Mouse (Mus musculus) mouse trophoblast stem cell (cell line): ENCODE results near the gene Mff.

Source experiments
- in situ Hi-C, 2 experiments: fragments of 300-500 bp; cut with MseI, MboI; formaldehyde crosslinking; loops; 2 replicates in 1 of 2; 3 replicates in 1 of 2; pipeline ENCODE4 v1.15.1; 2025

The Mff gene

GRCm38 (mm10) chr1:82724339-82725025 is at the start of gene Mff:
Gene Mff (plus strand): TSS chr1:82724890.
- in situ Hi-C loops, result no loop called here

DNA sequence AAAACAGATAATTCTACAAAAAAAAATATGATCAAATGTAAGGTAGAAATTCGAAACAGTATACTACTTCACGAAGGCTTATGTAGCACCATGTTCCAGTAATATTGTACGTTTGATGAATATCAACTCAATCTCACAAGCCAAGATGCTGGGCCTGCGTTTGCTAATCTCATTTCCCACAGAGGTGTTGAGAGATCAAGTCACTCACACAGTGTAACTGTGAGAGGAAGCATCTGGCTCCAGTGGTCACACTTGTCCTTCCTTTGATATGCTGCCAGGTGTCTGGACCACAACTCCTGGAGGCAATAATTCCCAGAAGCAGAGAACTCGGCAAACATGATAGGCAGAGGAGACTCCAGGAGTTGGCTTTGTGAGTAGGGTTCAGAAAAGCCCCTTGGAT is 38.4 kb upstream of the Mff start:
- in situ Hi-C loops, result no loop called here

GRCm38 (mm10) chr1:82686866-82687265 is 37.8 kb upstream of the Mff start:
- in situ Hi-C loops, result no loop called here

DNA sequence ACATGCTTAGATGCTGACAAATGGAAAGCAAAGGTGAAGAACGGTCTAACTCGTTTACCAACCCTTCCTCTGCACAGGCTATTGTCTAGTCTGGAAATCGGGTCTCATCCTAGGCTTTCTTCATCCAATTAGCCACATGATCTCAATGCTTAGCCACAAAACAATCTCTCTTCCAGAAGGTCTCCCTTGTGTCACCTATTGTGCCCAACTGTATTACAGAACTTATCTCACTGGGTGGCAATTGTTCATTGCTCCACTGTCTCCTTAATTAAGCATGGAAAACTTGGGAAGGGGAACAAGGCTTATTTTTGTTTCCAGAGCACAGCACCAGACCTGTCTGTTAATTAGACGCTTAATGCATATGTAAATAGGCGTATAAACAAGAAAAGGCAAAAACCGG is 36.8 kb upstream of the Mff start:
- in situ Hi-C loops, result no loop called here

DNA sequence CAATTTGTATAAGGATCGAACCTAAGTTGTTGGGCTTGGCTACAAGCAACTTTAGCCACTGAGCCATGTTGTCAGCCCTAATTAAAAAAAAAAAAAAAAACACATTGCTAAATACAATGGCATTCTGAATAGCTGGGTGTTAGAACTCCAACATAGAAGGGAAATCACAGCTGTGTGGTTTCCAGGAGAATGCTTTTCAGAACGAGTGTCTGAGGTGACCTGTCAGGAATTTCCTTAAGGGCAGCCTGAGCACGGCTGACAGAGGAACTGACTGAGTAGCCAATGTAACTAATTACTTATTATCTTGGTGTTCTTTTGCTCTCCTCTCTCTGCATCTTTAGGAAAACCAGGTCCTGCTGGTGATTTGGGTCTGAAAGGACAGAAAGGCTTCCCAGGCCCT is 28.8 kb upstream of the Mff start:
- in situ Hi-C loops, result no loop called here

DNA sequence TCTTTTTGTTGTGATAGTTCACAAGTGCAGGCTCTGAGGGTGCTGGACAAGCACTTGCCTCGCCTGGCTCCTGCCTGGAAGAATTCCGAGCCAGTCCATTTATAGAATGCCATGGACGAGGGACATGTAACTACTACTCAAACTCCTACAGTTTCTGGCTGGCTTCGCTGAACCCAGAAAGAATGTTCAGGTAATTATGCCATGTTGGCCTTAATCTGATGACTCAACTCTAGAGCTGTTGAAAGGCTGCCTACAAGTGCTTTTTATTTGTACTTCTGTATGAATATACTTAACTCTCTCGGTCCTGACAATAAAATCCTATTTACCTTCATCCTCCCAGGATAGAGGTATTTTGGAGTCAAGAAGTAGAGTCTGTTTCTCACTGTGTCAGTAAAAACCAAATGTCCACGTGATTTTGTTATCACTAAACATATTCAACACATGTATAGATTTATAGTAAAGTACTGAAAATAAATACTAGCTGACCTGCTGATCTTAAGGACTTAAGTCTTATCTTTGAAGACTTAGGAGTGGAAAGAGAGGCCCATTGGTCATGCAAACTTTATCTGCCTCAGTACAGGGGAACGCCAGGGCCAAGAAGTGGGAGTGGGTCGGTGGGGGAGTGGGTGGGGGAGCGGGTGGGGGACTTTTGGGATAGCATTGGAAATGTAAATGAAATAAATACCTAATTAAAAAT is 6.7 kb upstream of the Mff start:
- in situ Hi-C loops, result no loop called here

GRCm38 (mm10) chr1:82725026-82725874 is 560 bp downstream of the Mff start:
- in situ Hi-C loops, result no loop called here

GRCm38 (mm10) chr1:82725875-82726185 is 1.1 kb downstream of the Mff start:
- in situ Hi-C loops, result no loop called here

DNA sequence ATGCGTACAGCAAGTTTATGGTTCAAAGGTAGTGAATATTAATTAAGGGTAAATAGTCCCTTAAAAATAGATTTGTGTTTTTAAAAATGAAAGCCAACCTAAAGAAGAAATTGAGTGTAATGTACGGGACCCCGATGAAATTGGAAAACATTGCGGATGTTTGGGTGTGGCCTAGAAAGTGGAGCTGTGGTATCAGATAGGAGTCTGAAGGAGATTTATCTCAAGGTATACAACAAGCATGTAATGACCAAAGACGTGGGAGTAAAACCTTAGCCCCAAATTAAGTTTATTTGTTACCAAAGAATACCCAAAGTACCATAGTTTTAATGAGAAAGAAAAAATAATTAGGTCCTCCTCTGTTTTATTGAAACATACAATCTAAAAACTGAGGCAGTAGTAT is 1.8 kb downstream of the Mff start:
- in situ Hi-C loops, result no loop called here

DNA sequence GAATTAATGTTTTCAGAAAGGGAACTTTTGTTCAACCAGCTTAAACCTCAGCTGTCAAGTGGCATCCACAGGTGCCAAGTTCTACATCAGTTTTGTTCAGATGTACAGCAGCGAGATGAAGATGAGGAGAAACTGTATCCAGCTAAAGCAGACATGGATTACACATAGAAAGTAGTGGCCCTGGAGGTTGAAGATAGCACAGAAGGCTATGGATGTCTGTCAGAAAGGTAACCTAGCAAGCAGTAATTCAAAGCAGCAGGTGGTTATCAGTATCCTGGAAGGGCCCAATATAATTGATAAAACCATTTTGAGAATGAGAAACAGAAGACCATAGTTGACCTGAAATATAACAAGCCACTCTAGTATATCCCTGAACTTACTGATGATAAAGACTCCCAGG is 8.7 kb downstream of the Mff start:
- in situ Hi-C loops, result no loop called here

- in situ Hi-C loops, result no loop called here
These were observed 13.4 kb downstream of the Mff start for GRCm38 (mm10) chr1:82738066-82738465.

DNA sequence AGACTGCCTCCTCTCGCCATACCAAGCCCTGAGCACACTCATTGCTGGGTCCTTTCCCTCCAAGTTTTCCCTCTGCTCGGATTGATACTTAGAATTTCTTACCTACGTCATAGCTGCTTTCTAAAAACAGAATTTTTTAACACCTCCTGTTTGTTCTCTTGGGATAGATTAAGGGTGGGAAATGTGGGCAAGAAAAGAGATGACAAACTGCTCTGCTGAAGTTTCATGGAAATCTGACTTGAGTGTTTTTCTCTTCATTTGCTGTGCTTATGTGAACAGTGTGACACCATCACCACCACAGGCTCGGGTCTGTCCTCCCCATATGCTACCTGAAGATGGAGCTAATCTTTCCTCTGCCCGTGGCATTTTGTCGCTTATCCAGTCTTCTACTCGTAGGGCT is 16.8 kb downstream of the Mff start:
- in situ Hi-C loops, result no loop called here

DNA sequence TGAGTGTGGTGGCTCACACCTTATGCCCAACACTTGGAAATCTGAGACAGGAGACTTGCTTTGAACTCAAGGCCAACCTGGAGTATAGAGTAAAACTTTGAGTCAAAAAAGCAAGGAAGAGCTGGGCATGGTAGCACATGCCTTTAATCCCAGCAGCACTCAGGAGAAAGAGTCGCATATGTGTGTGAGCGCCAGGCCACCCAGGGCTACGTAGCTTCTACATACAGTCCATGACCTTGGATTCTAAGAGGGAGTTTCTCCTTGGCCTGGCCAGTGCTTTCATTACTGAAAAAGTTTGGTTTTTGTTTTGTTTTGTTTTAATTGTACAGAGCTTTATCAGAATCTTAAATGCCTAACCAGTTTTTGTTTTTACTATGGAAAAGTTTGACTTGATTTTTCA is 19.3 kb downstream of the Mff start:
- in situ Hi-C loops, result no loop called here

GRCm38 (mm10) chr1:82746408-82746807 is 21.7 kb downstream of the Mff start:
- in situ Hi-C loops, result no loop called here

DNA sequence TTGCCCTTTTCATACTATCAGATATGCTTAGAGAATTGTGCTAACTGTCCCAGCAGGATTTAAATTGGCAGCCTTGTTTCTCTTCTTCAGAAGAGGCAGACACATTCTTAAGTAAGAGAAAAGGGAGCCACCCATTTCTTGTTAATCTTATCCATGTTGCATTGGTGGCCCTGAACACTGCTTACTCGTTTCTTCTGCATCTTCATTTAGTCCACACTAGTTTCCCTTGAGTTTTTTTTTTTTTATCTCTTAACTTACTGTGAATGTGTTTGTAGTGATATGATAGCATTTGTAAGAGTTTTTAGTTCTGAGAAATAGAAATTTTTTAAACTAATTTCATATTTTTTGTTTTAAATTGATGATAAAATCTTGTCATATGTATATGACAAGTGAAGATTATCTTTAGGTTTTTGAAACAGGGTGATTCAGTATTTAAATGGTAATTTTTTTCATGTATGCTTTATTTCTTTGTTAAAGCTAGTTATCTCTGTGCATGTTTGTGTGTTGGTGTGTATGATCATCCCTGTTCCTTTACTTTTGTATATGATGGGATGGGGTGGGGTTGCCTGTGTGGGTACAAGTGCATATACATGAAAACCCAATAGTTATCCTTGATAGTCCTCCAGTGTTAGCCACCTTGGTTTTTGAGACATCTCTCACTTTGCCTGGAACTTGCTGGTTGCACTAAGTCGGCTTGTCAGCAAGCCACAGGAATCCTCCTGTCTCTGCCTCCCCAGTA is 23.2 kb downstream of the Mff start:
- in situ Hi-C loops, result no loop called here

DNA sequence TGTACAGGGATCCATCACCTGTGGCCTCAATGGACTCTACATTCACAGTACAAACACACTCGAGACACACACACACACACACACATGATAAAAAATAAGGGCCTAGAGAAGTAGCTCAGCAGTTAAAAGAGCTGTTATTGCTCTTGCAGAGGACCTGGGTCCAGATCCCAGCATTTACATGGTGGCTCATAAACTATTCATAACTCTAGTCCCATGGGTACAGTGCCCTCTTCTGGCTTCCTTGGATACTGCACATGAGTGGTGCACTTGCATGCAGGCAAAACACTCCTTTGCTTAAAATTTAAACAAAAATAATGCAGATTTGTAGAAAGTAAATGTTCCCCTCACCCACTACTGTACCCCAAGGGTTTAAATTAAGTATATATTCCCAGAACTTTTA is 34.8 kb downstream of the Mff start:
- in situ Hi-C loops, result no loop called here

GRCm38 (mm10) chr1:82761454-82762169 is 36.9 kb downstream of the Mff start:
- in situ Hi-C loops, result no loop called here

DNA sequence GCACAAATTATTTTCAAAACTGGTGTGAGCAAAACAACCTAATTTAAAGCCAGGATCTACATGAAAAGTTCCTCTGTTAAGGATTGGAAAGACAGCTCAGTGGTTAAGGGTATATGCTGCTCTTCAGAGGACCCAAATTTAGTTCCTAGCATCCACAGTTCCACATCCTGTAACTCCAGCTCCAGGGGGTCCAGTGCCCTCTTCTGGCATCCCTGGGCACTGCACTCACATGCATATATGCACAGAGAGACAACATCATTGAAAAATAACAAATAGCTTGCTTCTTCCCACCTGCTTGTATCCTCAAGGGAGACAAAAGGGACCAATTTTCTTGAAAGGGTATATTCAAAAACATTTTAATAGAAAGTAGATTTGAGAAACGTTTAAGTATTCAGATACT is 37.6 kb downstream of the Mff start:
- in situ Hi-C loops, result no loop called here

GRCm38 (mm10) chr1:82766227-82766626 is 41.5 kb downstream of the Mff start:
- in situ Hi-C loops, result no loop called here

GRCm38 (mm10) chr1:82766641-82767040 is 42.0 kb downstream of the Mff start:
- in situ Hi-C loops, result no loop called here

DNA sequence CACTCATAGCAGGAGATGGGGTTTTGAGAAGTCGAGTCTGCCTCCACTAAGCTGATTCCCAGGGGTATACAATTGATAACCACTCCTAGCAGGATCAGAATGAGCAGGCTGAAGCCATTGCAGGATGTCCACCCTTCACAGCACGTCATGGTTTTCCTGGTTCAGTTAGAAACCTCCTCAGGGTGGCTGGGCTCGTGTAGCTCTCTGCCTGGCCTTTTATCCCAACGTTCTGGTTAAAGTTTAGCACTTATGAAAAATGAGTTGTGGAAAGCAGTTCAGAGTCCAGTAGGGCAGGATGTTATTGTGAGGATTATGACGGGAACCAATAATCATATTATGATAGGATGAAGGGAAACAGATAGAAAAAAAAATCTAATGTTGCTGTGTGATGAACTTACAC is 43.6 kb downstream of the Mff start, which contains the start of gene Tm4sf20:
Gene Tm4sf20, minus strand, starts transcription at position 193 of the 400 bp plus-strand sequence.
- in situ Hi-C loops, result no loop called here
